Mouse (Mus musculus) intestine, embryonic 14.5 days (tissue): ENCODE data around the gene Faap20. TPM values are rescaled to one million over a fixed set of nuclear protein-coding genes. Genes with fewer than 3 reads are reported as not detected.

Experiments
- ATAC-seq: fragments of 200-750 bp; cut with Nextera tagmentation; replicated peaks from 2 replicates; pipeline ENCODE4 v1.8.0; 2017; ENCODE audit warnings: low read depth, moderate number of reproducible peaks, moderate TSS enrichment, moderate library complexity; ENCODE audit not compliant: low FRiP score, low TSS enrichment
- DNase-seq: peaks from one replicate; pipeline ENCODE4 v3.0.0-alpha.2; 2018; ENCODE audit warnings: low spot score
- H3K27ac ChIP-seq: fragments of 300-500 bp; sonication (generic); 2 replicates; pipeline ENCODE4 v1.5.1; 2014; ENCODE audit warnings: low read depth, mild to moderate bottlenecking, control low read depth
- H3K27me3 ChIP-seq: fragments of 300-500 bp; sonication (generic); replicated peaks from 2 replicates; pipeline ENCODE4 v1.6.1; 2014; ENCODE audit warnings: low read length, control low read depth; ENCODE audit not compliant: control insufficient read depth, insufficient read depth
- H3K36me3 ChIP-seq: fragments of 300-500 bp; sonication (generic); 2 replicates; pipeline ENCODE4 v1.6.1; 2014; ENCODE audit warnings: low read length, control low read depth; ENCODE audit not compliant: control insufficient read depth, insufficient read depth
- H3K4me1 ChIP-seq: fragments of 300-500 bp; sonication (generic); replicated peaks from 2 replicates; pipeline ENCODE4 v1.6.1; 2014; ENCODE audit warnings: low read length, control low read depth, mixed read lengths; ENCODE audit not compliant: control insufficient read depth, insufficient read depth
- H3K4me2 ChIP-seq: fragments of 300-500 bp; sonication (generic); 2 replicates; pipeline ENCODE4 v1.6.1; 2014; ENCODE audit warnings: low read length
- H3K4me3 ChIP-seq: fragments of 300-500 bp; sonication (generic); 2 replicates; pipeline ENCODE4 v1.5.1; 2014; ENCODE audit warnings: low read depth, low read length, control low read depth, mixed read lengths
- H3K9ac ChIP-seq: fragments of 300-500 bp; sonication (generic); 2 replicates; pipeline ENCODE4 v1.6.1; 2014; ENCODE audit warnings: mild to moderate bottlenecking, low read length
- H3K9me3 ChIP-seq: fragments of 300-500 bp; sonication (generic); 2 replicates; pipeline ENCODE4 v1.6.1; 2016; ENCODE audit warnings: low read length, control low read depth; ENCODE audit not compliant: control insufficient read depth
- WGBS: fragments of 180-500 bp; shearing (Covaris S2); extraction: QIAGEN DNeasy Blood & Tissue Kit; methylation state at CpG from one replicate; pipeline ENCODE4 v1.1.7; 2014; 5-methylcytosine and 5-hydroxymethylcytosine counted together
- polyA plus RNA-seq: library from polyadenylated mRNA; unstranded; fragments of >200 nt; fragmentation: Nextera tagmentation; extraction: Ambion mirVana; gene quantifications from 2 replicates; pipeline ENCODE4 v1.2.1, GENCODE M21; 2014

Faap20 gene
- polyA plus RNA-seq, 1 experiment from 2014 or later = 81.2 TPM

GRCm38 (mm10) chr4:155268382-155268781 is 18.8 kb downstream of the Faap20 start:
- no peak overlapping the region for H3K4me2 ChIP-seq
- H3K4me1 ChIP-seq = peaks cover 17% of the 10 kb centered on the region
- ATAC-seq (peak; percentile 30; the same call in 1 of the 2 replicates), DNase-seq (peak; percentile 84)
- peak overlapping the region; percentile 24; the same call in 1 of the 2 replicates for H3K27ac ChIP-seq
- H3K27me3 ChIP-seq = no peaks in the 10 kb centered on the region
- H3K36me3 ChIP-seq = no peaks in the 10 kb centered on the region
- no peak overlapping the region for H3K9ac ChIP-seq
- H3K4me3 ChIP-seq = no peak overlapping the region
- no peaks in the 10 kb centered on the region for H3K9me3 ChIP-seq
- WGBS = 29% methylated on average over 5 of the region's 5 CpGs

- ATAC-seq = 0 out of 2 replicates have a peak, but pooled peaks have one; percentile 53
Measured at GRCm38 (mm10) chr4:155274451-155274850, 24.8 kb downstream of the Faap20 start.

GRCm38 (mm10) chr4:155274851-155275250 is 25.2 kb downstream of the Faap20 start:
- 32% methylated on average over 3 of the region's 3 CpGs for WGBS
- H3K4me3 ChIP-seq = no peak overlapping the region
- no peaks in the 10 kb centered on the region for H3K27me3 ChIP-seq
- DNase-seq = peak; percentile 55
- 0 out of 2 replicates have a peak, but pooled peaks have one; percentile 15 for ATAC-seq
- peaks cover 12% of the 10 kb centered on the region; the same call in 1 of the 2 replicates for H3K4me1 ChIP-seq
- no peaks in the 10 kb centered on the region for H3K36me3 ChIP-seq
- H3K9me3 ChIP-seq = no peaks in the 10 kb centered on the region
- peak overlapping the region; percentile 69; the same call in 1 of the 2 replicates for H3K27ac ChIP-seq
- no peak overlapping the region for H3K4me2 ChIP-seq
- no peak overlapping the region for H3K9ac ChIP-seq

More at GRCm38 (mm10) chr4:155274451-155274850, 24.8 kb downstream of the Faap20 start:
- Histone ChIP-seq H3K36me3 (no peaks in the 10 kb centered on the region), H3K4me2 (no peak overlapping the region), H3K27ac (peak overlapping the region; percentile 69; the same call in 1 of the 2 replicates), H3K27me3 (no peaks in the 10 kb centered on the region), H3K4me1 (peaks cover 11% of the 10 kb centered on the region; the same call in 1 of the 2 replicates), H3K9ac (no peak overlapping the region), H3K9me3 (no peaks in the 10 kb centered on the region), H3K4me3 (no peak overlapping the region)
- no peak for DNase-seq
- 25% methylated on average over 5 of the region's 5 CpGs for WGBS

GRCm38 (mm10) chr4:155277963-155278362 is 28.4 kb downstream of the Faap20 start:
- H3K9ac ChIP-seq = no peak overlapping the region
- no peaks in the 10 kb centered on the region for H3K9me3 ChIP-seq
- DNase-seq = no peak
- peak overlapping the region; percentile 38; the same call in 1 of the 2 replicates for H3K27ac ChIP-seq
- 85% methylated on average over 6 of the region's 6 CpGs for WGBS
- H3K36me3 ChIP-seq = no peaks in the 10 kb centered on the region
- H3K27me3 ChIP-seq = no peaks in the 10 kb centered on the region
- ATAC-seq = no peak
- H3K4me3 ChIP-seq = no peak overlapping the region
- H3K4me2 ChIP-seq = no peak overlapping the region
- peaks cover 36% of the 10 kb centered on the region for H3K4me1 ChIP-seq

GRCm38 (mm10) chr4:155279054-155279453 is 29.5 kb downstream of the Faap20 start:
- H3K27ac ChIP-seq = no peak overlapping the region
- 85% methylated on average over 8 of the region's 8 CpGs for WGBS
- no peaks in the 10 kb centered on the region for H3K27me3 ChIP-seq
- H3K4me1 ChIP-seq = peaks cover 46% of the 10 kb centered on the region
- H3K36me3 ChIP-seq = no peaks in the 10 kb centered on the region
- no peak overlapping the region for H3K9ac ChIP-seq
- no peak overlapping the region for H3K4me3 ChIP-seq
- H3K9me3 ChIP-seq = no peaks in the 10 kb centered on the region
- ATAC-seq (no peak), DNase-seq (no peak)
- H3K4me2 ChIP-seq = no peak overlapping the region

GRCm38 (mm10) chr4:155279926-155280767 is 30.5 kb downstream of the Faap20 start:
- Histone ChIP-seq H3K4me1 (peaks cover 37% of the 10 kb centered on the region), H3K27me3 (no peaks in the 10 kb centered on the region), H3K4me3 (no peak overlapping the region), H3K9ac (no peak overlapping the region), H3K27ac (no peak overlapping the region), H3K36me3 (no peaks in the 10 kb centered on the region), H3K4me2 (no peak overlapping the region), H3K9me3 (no peaks in the 10 kb centered on the region)
- 0 out of 2 replicates have a peak, but pooled peaks have one; percentile 10 for ATAC-seq
- 59% methylated on average over 16 of the region's 16 CpGs for WGBS
- DNase-seq = no peak

- Histone ChIP-seq H3K9me3 (no peaks in the 10 kb centered on the region), H3K4me1 (peaks cover 36% of the 10 kb centered on the region), H3K27me3 (no peaks in the 10 kb centered on the region), H3K36me3 (no peaks in the 10 kb centered on the region), H3K27ac (no peak overlapping the region), H3K9ac (no peak overlapping the region), H3K4me2 (no peak overlapping the region), H3K4me3 (no peak overlapping the region)
- 85% methylated on average over 1 of the region's 1 CpGs for WGBS
- DNase-seq = no peak
- ATAC-seq = no peak
Measured at GRCm38 (mm10) chr4:155280768-155281121, 31.1 kb downstream of the Faap20 start.

GRCm38 (mm10) chr4:155281227-155281626 is 31.6 kb downstream of the Faap20 start:
- no peak overlapping the region for H3K4me2 ChIP-seq
- 82% methylated on average over 2 of the region's 2 CpGs for WGBS
- H3K4me3 ChIP-seq = no peak overlapping the region
- peaks cover 36% of the 10 kb centered on the region for H3K4me1 ChIP-seq
- H3K9me3 ChIP-seq = no peaks in the 10 kb centered on the region
- no peak for DNase-seq
- ATAC-seq = no peak
- no peaks in the 10 kb centered on the region for H3K27me3 ChIP-seq
- H3K9ac ChIP-seq = no peak overlapping the region
- H3K27ac ChIP-seq = no peak overlapping the region
- no peaks in the 10 kb centered on the region for H3K36me3 ChIP-seq
